Mouse (Mus musculus) urinary bladder, postnatal 25 days (tissue): ENCODE measurements at regions not wholly inside any gene's neighbourhood (a gene's known extent, or its start where the extent isn't known, plus 50 kb on each side); places are given as distances from the start of the nearest gene placed in this dataset.

ENCODE experiments used
- DNase-seq: peaks from one replicate; pipeline ENCODE4 v3.0.0; 2022; ENCODE audit warnings: low spot score

- no peak for DNase-seq
Observed at GRCm38 (mm10) chr13:107878980-107879379, 165.3 kb upstream of the Smim15 start.

GRCm38 (mm10) chr13:107873244-107873667, 171.0 kb upstream of the Smim15 start:
- DNase-seq: no peak

- DNase-seq: no peak
Observed at GRCm38 (mm10) chr13:107872574-107872973, 171.7 kb upstream of the Smim15 start.

GRCm38 (mm10) chr13:107872137-107872536, 172.1 kb upstream of the Smim15 start:
- no peak for DNase-seq

GRCm38 (mm10) chr13:107868906-107869305, 175.3 kb upstream of the Smim15 start:
- no peak for DNase-seq

- no peak for DNase-seq
Observed at GRCm38 (mm10) chr13:107866825-107867224, 177.4 kb upstream of the Smim15 start.

GRCm38 (mm10) chr13:107862793-107863654, 181.2 kb upstream of the Smim15 start:
- DNase-seq: no peak

- DNase-seq: no peak
Observed at GRCm38 (mm10) chr13:107861384-107862134, 182.7 kb upstream of the Smim15 start.

- no peak for DNase-seq
Observed at GRCm38 (mm10) chr13:107857043-107857755, 187.0 kb upstream of the Smim15 start.

GRCm38 (mm10) chr13:107850907-107851560, 193.2 kb upstream of the Smim15 start:
- DNase-seq: no peak

- no peak for DNase-seq
Observed at GRCm38 (mm10) chr13:107848871-107849270, 195.4 kb upstream of the Smim15 start.

- no peak for DNase-seq
Observed at GRCm38 (mm10) chr13:107847179-107848012, 196.8 kb upstream of the Smim15 start.

- DNase-seq: no peak
Observed at GRCm38 (mm10) chr13:107846621-107847178, 197.5 kb upstream of the Smim15 start.

GRCm38 (mm10) chr13:107845838-107846237, 198.4 kb upstream of the Smim15 start:
- no peak for DNase-seq

GRCm38 (mm10) chr13:107844085-107844484, 200.2 kb upstream of the Smim15 start:
- no peak for DNase-seq

- DNase-seq: no peak
Observed at GRCm38 (mm10) chr13:107838126-107838715, 206.0 kb upstream of the Smim15 start.

GRCm38 (mm10) chr13:107837206-107837952, 206.9 kb upstream of the Smim15 start:
- DNase-seq: no peak

GRCm38 (mm10) chr13:107835756-107836385, 208.4 kb upstream of the Smim15 start:
- no peak for DNase-seq

- DNase-seq: no peak
Observed at GRCm38 (mm10) chr13:107831997-107832396, 212.2 kb upstream of the Smim15 start.
